Mouse (Mus musculus): ENCODE measurements at regions not wholly inside any gene's neighbourhood (a gene's known extent, or its start where the extent isn't known, plus 50 kb on each side); places are given as distances from the start of the nearest gene placed in this dataset.

GRCm38 (mm10) chr3:52861538-52861937, 155.5 kb downstream of the Cog6 start:
- TF ChIP-seq CTCF (conservative IDR thresholded peaks at IDR 0.05; ENCODE audit: low read length) (no peak), NANOG (IDR thresholded peaks at IDR 0.05; ENCODE audit: borderline replicate concordance, low read length) (no peak)
